Mouse (Mus musculus) liver, embryonic 13.5 days (tissue): ENCODE measurements around the gene Acacb. TPM values are rescaled to one million over a fixed set of nuclear protein-coding genes. Genes with fewer than 3 reads are reported as not detected.
A peak's percentile ranks its signal among the peaks of the same experiment; 100 is the strongest.

Source experiments
- ATAC-seq: fragments of 200-750 bp; cut with Nextera tagmentation; 2 replicates; pipeline ENCODE4 v1.8.0; 2017; ENCODE audit warnings: low read depth, mild to moderate bottlenecking, moderate number of reproducible peaks, moderate library complexity
- DNase-seq: peaks from one replicate; pipeline ENCODE4 v3.0.0; 2022
- H3K27ac ChIP-seq: fragments of 300-500 bp; sonication (generic); 2 replicates; pipeline ENCODE4 v1.5.1; 2015; ENCODE audit warnings: moderate library complexity, mild to moderate bottlenecking, inconsistent platforms
- H3K27me3 ChIP-seq: fragments of 300-500 bp; sonication (generic); 2 replicates; pipeline ENCODE4 v1.6.1; 2015; ENCODE audit warnings: mild to moderate bottlenecking, inconsistent platforms
- H3K36me3 ChIP-seq: fragments of 300-500 bp; sonication (generic); 2 replicates; pipeline ENCODE4 v1.6.1; 2015; ENCODE audit warnings: mild to moderate bottlenecking, inconsistent platforms
- H3K4me1 ChIP-seq: fragments of 300-500 bp; sonication (generic); replicated peaks from 2 replicates; pipeline ENCODE4 v1.6.1; 2015; ENCODE audit warnings: inconsistent platforms
- H3K4me2 ChIP-seq: fragments of 300-500 bp; sonication (generic); 2 replicates; pipeline ENCODE4 v1.6.1; 2015; ENCODE audit warnings: inconsistent platforms, mild to moderate bottlenecking, moderate library complexity
- H3K4me3 ChIP-seq: fragments of 300-500 bp; sonication (generic); replicated peaks from 2 replicates; pipeline ENCODE4 v1.5.1; 2015; ENCODE audit warnings: mild to moderate bottlenecking, inconsistent platforms
- H3K9ac ChIP-seq: fragments of 300-500 bp; sonication (generic); 2 replicates; pipeline ENCODE4 v1.6.1; 2015; ENCODE audit warnings: mild to moderate bottlenecking, inconsistent platforms
- H3K9me3 ChIP-seq: fragments of 300-500 bp; sonication (generic); replicated peaks from 2 replicates; pipeline ENCODE4 v1.6.1; 2016; ENCODE audit warnings: inconsistent platforms
- WGBS: fragments of 180-500 bp; shearing (Covaris S2); methylation state at CpG from one replicate; pipeline ENCODE4 v1.1.7; 2015; ENCODE audit not compliant: insufficient replicate concordance; 5-methylcytosine and 5-hydroxymethylcytosine counted together
- polyA plus RNA-seq: library from polyadenylated mRNA; unstranded; fragments of >200 nt; fragmentation: Nextera tagmentation; extraction: Ambion mirVana; gene quantifications from 2 replicates; pipeline ENCODE4 v1.2.1, GENCODE M21; 2015

Acacb gene
- polyA plus RNA-seq, 1 experiment from 2014 or later = 0.56 TPM

DNA sequence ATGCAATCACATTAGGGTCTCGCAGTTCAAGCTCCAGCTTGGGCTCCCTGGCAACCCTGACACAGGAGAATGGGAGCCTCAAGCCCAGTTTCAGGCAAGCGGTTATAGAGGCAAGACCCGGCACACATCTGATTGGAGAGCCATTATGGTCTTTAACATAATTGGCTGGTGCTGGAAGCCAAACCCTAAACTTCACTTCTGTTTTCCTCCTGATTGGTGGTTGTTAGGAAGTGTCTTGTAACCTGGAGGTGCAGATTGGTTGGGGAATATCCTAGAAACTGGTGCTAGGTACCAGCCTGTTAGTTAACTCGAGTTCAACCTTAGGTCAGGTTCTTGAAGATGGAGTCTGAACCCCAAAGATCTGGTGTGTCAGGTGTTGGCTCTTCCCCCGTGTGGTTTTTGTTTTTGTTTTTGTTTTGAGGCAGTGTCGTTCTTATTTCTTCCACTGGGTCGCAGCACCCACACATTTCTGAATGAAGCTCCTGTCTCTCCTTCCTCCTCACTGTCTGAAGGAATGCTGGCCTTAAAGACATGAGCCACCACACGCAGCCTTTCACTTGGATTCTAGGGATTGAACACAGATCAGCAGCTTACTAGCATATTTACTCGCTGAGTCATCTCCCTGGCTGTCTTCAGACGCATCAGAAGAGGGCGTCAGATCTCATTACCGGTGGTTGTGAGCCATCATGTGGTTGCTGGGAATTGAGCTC, 15.9 kb downstream of the Acacb start:
- Histone ChIP-seq H3K4me1 (no peaks in the 10 kb centered on the region), H3K9me3 (no peaks in the 10 kb centered on the region), H3K9ac (no peak overlapping the region), H3K4me2 (no peak overlapping the region), H3K27me3 (peaks cover 4% of the 10 kb centered on the region; the same call in 1 of the 2 replicates), H3K4me3 (no peak overlapping the region), H3K36me3 (no peaks in the 10 kb centered on the region), H3K27ac (no peak overlapping the region)
- no peak for ATAC-seq
- 28% methylated on average over 12 of the region's 12 CpGs for WGBS
- no peak for DNase-seq

DNA sequence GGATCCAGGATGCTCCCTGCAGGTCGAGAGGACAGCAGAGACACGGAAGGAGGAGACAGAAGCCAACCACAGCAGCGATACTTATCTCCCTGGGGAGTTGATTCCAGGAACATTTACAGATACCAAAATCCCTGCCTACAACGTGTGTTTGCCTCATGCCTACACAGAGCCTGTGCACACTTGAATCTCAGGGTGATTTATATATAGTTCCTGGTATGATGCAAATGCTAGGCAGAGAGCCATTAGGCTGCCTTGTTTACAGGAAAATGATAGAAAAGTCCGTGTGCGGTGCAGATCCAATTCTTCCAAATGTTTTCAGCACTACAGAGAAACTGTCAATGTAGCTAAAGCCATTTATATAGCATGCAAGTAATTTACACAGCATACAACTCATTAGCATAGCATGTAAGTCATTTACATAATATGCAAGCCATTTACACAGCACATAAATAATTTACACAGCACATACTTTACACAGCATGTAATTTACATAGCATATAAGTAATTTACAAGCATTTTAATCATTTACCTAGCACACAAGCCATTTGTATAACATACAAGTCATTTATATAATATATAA, 16.9 kb downstream of the Acacb start:
- DNase-seq (no peak), ATAC-seq (no peak)
- no peaks in the 10 kb centered on the region for H3K4me1 ChIP-seq
- no peak overlapping the region for H3K9ac ChIP-seq
- WGBS = 46% methylated on average over 6 of the region's 6 CpGs
- peaks cover 4% of the 10 kb centered on the region; the same call in 1 of the 2 replicates for H3K27me3 ChIP-seq
- H3K36me3 ChIP-seq = no peaks in the 10 kb centered on the region
- no peak overlapping the region for H3K27ac ChIP-seq
- H3K9me3 ChIP-seq = no peaks in the 10 kb centered on the region
- no peak overlapping the region for H3K4me3 ChIP-seq
- H3K4me2 ChIP-seq = no peak overlapping the region

DNA sequence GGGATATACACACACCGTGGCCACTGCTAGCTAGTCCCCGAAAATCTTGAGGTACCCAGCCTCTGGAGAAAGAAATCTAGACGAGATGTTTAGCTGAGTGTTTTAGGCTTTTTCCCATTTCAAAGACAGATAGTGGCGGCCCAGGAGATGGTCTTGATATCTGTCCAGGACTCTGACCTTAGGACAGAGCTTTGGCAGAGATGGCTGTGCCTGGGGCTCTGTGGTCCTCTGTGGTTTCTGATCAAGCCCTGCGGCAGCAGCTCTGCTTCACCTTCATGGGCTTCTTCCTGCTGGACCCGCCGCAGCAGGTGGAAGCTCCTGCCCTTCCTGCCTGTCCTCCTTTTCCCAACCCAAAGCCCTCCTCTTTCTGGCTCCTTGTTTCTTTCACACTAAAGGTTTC, 24.0 kb downstream of the Acacb start:
- Histone ChIP-seq H3K4me2 (no peak overlapping the region), H3K9ac (no peak overlapping the region), H3K9me3 (no peaks in the 10 kb centered on the region), H3K4me3 (no peak overlapping the region), H3K27ac (no peak overlapping the region), H3K4me1 (peaks cover 13% of the 10 kb centered on the region), H3K36me3 (no peaks in the 10 kb centered on the region), H3K27me3 (peaks cover 4% of the 10 kb centered on the region; the same call in 1 of the 2 replicates)
- 59% methylated on average over 7 of the region's 7 CpGs for WGBS
- DNase-seq (no peak), ATAC-seq (no peak)

DNA sequence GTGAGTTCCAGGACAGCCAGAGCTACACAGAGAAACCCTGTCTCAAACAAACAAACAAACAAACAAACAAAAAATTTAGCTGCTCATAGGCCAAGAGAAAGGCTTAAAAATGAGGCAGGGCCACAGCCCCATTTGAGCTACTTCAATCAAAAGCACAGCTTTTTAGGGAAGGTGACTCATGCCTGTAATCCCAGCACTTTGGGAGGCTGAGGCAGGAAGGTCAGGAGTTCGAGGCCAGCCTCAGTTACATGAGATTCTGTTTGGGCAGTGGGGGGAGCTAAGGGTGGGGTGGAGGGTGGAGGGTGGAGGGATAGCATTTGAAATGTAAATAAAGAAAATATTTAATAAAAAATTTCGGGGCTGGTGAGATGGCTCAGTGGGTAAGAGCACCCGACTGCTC, 26.6 kb downstream of the Acacb start:
- Histone ChIP-seq H3K4me1 (peaks cover 26% of the 10 kb centered on the region), H3K9me3 (no peaks in the 10 kb centered on the region), H3K9ac (no peak overlapping the region), H3K27me3 (no peaks in the 10 kb centered on the region), H3K36me3 (no peaks in the 10 kb centered on the region), H3K4me2 (no peak overlapping the region), H3K4me3 (no peak overlapping the region), H3K27ac (no peak overlapping the region)
- WGBS = 70% methylated on average over 3 of the region's 3 CpGs
- DNase-seq = no peak
- no peak for ATAC-seq

GRCm38 (mm10) chr5:114173458-114173857, 27.1 kb downstream of the Acacb start:
- Histone ChIP-seq H3K4me1 (peaks cover 26% of the 10 kb centered on the region), H3K9ac (no peak overlapping the region), H3K27me3 (no peaks in the 10 kb centered on the region), H3K4me3 (no peak overlapping the region), H3K4me2 (no peak overlapping the region), H3K9me3 (no peaks in the 10 kb centered on the region), H3K27ac (no peak overlapping the region), H3K36me3 (no peaks in the 10 kb centered on the region)
- ATAC-seq (no peak), DNase-seq (no peak)
- WGBS = 51% methylated on average over 7 of the region's 7 CpGs

- no peaks in the 10 kb centered on the region for H3K36me3 ChIP-seq
- DNase-seq (no peak), ATAC-seq (no peak)
- H3K4me3 ChIP-seq = no peak overlapping the region
- 23% methylated on average over 15 of the region's 16 CpGs for WGBS
- no peaks in the 10 kb centered on the region for H3K27me3 ChIP-seq
- no peak overlapping the region for H3K9ac ChIP-seq
- H3K4me2 ChIP-seq = peak overlapping the region; percentile 45
- peaks cover 26% of the 10 kb centered on the region for H3K4me1 ChIP-seq
- no peaks in the 10 kb centered on the region for H3K9me3 ChIP-seq
- H3K27ac ChIP-seq = no peak overlapping the region
Measured at GRCm38 (mm10) chr5:114173877-114174581, 27.7 kb downstream of the Acacb start.

- peak; percentile 15 for DNase-seq
- Histone ChIP-seq H3K9ac (no peak overlapping the region), H3K27ac (no peak overlapping the region), H3K9me3 (no peaks in the 10 kb centered on the region), H3K27me3 (no peaks in the 10 kb centered on the region), H3K4me1 (peaks cover 26% of the 10 kb centered on the region), H3K4me2 (peak overlapping the region; percentile 45), H3K36me3 (no peaks in the 10 kb centered on the region), H3K4me3 (no peak overlapping the region)
- ATAC-seq = no peak
- 12% methylated on average over 16 of the region's 16 CpGs for WGBS
Measured at GRCm38 (mm10) chr5:114174639-114175038, 28.3 kb downstream of the Acacb start.

- DNase-seq (peak; percentile 94), ATAC-seq (peak; percentile 96)
- Histone ChIP-seq H3K4me3 (peak overlapping the region; percentile 61), H3K9ac (peak overlapping the region; percentile 51), H3K4me2 (peak overlapping the region; percentile 81), H3K27ac (no peak overlapping the region), H3K27me3 (no peaks in the 10 kb centered on the region), H3K4me1 (peaks cover 26% of the 10 kb centered on the region), H3K36me3 (no peaks in the 10 kb centered on the region), H3K9me3 (no peaks in the 10 kb centered on the region)
- under 1% methylated on average over 26 of the region's 26 CpGs for WGBS
Measured at GRCm38 (mm10) chr5:114175596-114176171, 29.3 kb downstream of the Acacb start.

DNA sequence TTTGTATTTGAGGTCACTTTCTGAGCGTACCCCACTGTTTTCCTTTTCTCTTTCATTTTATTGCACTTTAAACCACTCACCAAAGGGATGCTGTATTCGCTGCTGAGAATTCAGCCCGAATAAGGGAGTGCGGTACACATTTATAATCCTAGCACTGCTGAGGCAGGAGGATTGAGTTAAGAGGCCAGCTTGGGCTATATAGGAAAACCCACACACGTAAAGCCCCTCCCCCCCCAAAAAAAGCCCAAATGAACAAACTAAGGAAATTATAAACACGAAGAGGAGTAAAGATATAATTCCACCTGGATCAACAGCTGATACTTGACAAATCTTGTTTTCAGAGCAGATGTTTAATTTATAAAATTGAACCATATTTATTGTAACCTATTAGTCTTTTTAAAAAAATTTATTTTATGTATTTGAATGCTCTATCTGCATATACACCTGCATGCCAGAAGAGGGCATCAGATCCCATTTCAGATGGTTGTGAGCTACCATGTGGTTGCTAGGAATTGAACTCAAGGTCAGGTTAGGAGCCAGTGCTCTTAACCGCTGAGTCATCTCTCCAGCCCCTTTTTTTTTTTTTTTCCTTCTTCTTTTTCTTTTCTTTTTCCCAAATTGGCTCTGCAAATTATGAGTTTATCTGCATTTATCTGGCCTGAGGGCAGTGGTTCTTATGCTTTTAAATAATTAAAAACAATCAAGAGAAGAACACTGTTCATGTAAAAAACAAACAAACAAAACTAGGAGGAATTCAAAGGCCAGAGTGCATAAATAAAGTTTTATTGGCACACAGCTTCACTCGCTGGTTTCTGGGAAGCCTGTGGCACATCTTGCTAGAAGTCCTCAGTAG, 30.4 kb downstream of the Acacb start:
- H3K27ac ChIP-seq = no peak overlapping the region
- no peaks in the 10 kb centered on the region for H3K27me3 ChIP-seq
- H3K9ac ChIP-seq = peak overlapping the region; percentile 51
- DNase-seq (no peak), ATAC-seq (no peak)
- peaks cover 26% of the 10 kb centered on the region for H3K4me1 ChIP-seq
- peak overlapping the region; percentile 61 for H3K4me3 ChIP-seq
- WGBS = 52% methylated on average over 8 of the region's 8 CpGs
- no peaks in the 10 kb centered on the region for H3K9me3 ChIP-seq
- H3K4me2 ChIP-seq = peak overlapping the region; percentile 81
- H3K36me3 ChIP-seq = no peaks in the 10 kb centered on the region

- Histone ChIP-seq H3K4me1 (peaks cover 26% of the 10 kb centered on the region), H3K36me3 (no peaks in the 10 kb centered on the region), H3K9me3 (no peaks in the 10 kb centered on the region), H3K4me3 (no peak overlapping the region), H3K4me2 (no peak overlapping the region), H3K27me3 (no peaks in the 10 kb centered on the region), H3K27ac (no peak overlapping the region), H3K9ac (no peak overlapping the region)
- DNase-seq (no peak), ATAC-seq (no peak)
- WGBS = 61% methylated on average over 4 of the region's 4 CpGs
Measured at GRCm38 (mm10) chr5:114177966-114178719, 31.8 kb downstream of the Acacb start.
